Mouse (Mus musculus) olfactory bulb, adult 2 months (tissue): ENCODE measurements at regions not wholly inside any gene's neighbourhood (a gene's known extent, or its start where the extent isn't known, plus 50 kb on each side); places are given as distances from the start of the nearest gene placed in this dataset.

Experiments
- H3K27ac ChIP-seq: fragments of 200-500 bp; 2 replicates; pipeline ENCODE4 v1.5.1; 2012; ENCODE audit warnings: low read depth, low read length; ENCODE audit not compliant: insufficient read depth
- H3K4me1 ChIP-seq: fragments of 200-500 bp; 2 replicates; pipeline ENCODE4 v1.6.1; 2012; ENCODE audit warnings: low read length; ENCODE audit not compliant: control insufficient read depth, insufficient read depth
- H3K4me3 ChIP-seq: fragments of 200-500 bp; 2 replicates; pipeline ENCODE4 v1.5.1; 2012; ENCODE audit warnings: mild to moderate bottlenecking, low read depth, low read length, moderate library complexity; ENCODE audit not compliant: insufficient read depth
- CTCF ChIP-seq: fragments of 200-500 bp; IDR thresholded peaks from 2 replicates; pipeline ENCODE4 v1.5.1; 2012; ENCODE audit warnings: low read depth, mild to moderate bottlenecking, low read length, moderate library complexity; ENCODE audit not compliant: insufficient read depth
- POLR2A ChIP-seq: fragments of 200-500 bp; IDR thresholded peaks from 2 replicates; pipeline ENCODE4 v1.6.1; 2012; ENCODE audit warnings: mild to moderate bottlenecking, low read depth, low read length, moderate library complexity; ENCODE audit not compliant: insufficient read depth
- WGBS: fragments of 180-500 bp; shearing (Covaris S2); methylation state at CpG from one replicate; pipeline ENCODE4 v1.1.7; 2018; 5-methylcytosine and 5-hydroxymethylcytosine counted together

DNA sequence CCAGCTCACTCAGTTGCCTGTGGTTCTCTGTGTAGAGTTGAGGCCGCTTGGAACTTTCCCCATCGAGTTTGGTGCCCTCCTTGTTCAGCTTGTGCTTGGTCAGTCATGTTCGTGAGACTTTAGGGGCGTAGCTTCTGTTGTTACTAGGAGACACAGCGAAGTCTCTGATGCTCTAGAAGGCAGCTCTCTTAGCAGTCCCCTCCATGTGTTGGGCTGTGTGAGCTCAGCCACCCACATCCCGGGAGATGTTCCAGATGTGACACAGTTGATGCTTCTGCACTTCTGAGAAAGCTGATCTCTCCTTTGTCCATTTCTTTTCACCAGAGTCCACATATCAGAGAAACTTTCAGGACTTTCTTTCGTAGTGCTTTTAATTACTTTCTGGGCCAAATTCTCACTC, 158.1 kb downstream of the Dact1 start:
- 59% methylated on average over 7 of the region's 7 CpGs for WGBS
- Histone ChIP-seq H3K4me3 (no peak overlapping the region), H3K4me1 (no peaks in the 10 kb centered on the region), H3K27ac (no peak overlapping the region)
- TF ChIP-seq POLR2A (no peak), CTCF (no peak)

DNA sequence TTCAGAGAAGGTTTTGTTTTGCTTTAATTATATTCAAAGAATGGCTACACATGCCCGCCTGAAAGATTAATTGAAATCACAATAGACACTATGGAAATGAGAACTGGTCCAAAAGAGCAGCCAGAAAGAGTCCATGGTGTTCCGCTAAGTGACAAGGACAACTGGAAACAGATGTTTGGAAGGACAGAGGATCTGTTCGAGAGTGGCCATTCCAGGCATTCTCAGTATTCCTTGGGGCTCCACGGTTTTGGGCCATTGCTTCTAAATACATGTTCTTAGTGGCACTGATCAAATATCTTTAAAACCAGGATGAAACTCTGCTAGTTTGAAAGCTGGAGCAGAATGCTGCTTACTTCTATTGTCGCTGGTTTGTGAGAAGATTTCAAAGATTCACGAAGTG, 158.6 kb downstream of the Dact1 start:
- TF ChIP-seq CTCF (no peak), POLR2A (no peak)
- 38% methylated on average over 6 of the region's 6 CpGs for WGBS
- H3K27ac ChIP-seq = no peak overlapping the region
- H3K4me3 ChIP-seq = no peak overlapping the region
- H3K4me1 ChIP-seq = no peaks in the 10 kb centered on the region

DNA sequence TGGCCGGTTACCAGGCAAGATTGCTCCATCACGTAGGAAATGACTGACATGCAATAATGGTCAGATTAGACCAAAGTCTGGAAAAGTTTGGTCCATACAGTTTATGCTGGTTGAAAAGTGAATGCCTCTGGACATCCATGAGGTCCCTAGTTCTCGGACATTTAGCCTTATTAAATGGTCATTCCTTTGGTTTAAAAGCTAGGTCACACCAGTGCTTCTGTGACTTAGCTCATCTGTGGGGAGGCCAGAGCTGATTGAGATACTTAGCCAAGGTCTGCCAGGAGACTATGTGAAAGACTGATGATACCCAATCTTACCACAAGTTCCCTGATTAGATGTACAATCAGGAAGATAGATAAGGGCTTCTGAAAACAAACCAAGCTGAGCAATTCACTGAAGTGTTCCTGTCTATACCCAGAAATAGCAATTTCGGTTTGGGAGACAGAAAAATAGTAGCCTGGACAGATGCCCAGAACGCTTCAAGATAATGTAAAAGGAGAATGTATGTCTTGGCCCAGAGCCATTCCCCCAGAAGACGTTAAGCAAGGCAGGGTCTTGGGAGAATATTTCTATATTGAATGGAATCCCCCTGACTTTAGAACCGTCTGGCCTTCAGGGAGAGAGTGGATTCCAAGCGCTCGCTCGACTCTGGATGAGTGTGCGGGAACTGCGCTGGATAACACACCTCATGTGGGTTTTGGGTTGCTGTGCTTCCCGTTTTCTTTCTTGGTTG, 161.5 kb downstream of the Dact1 start:
- 84% methylated on average over 13 of the region's 13 CpGs for WGBS
- Histone ChIP-seq H3K27ac (no peak overlapping the region), H3K4me3 (no peak overlapping the region), H3K4me1 (no peaks in the 10 kb centered on the region)
- TF ChIP-seq POLR2A = no peak
- TF ChIP-seq CTCF = no peak

DNA sequence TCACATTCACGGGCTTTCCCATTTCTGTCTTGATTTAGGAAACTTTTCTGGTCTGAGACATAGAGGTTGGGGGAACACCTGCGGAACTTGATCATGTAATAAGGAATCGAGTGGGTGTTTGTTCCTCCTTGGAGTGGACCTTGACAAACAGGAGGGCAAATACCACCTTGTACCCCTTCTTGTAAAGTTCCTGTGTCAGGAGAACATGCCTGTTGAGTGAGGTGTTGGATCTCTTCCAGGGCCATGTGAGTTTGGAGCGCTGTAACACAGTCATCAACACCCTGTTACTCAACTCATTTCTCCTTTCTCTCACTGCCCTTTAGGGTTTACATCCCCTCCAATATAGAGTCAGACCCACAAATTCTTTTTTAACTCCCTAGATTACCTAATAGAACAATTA, 162.0 kb downstream of the Dact1 start:
- Histone ChIP-seq H3K27ac (no peak overlapping the region), H3K4me1 (no peaks in the 10 kb centered on the region), H3K4me3 (no peak overlapping the region)
- 96% methylated on average over 4 of the region's 4 CpGs for WGBS
- TF ChIP-seq CTCF (no peak), POLR2A (no peak)

DNA sequence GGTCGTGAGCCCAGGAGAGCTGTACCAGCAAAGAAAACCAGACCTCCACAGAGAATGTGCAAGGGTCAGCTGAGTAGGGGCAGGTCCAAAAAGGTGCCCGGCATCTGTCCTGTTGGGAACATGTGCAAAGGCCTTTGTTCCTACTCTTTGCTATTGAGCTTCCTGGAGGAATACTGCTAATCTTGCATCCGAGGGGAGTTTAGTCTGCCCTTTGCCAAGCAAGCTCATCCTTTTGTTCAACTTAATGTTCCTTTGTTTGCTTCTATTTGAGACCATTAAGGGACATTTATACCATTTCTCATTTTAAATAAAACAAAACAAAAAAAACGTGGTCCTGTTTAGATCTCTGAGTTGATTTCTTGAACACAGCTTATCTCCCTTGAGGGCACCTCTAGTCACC, 166.6 kb downstream of the Dact1 start:
- Histone ChIP-seq H3K4me1 (no peaks in the 10 kb centered on the region), H3K27ac (no peak overlapping the region), H3K4me3 (no peak overlapping the region)
- no peak for TF ChIP-seq POLR2A
- TF ChIP-seq CTCF = no peak
- WGBS = 78% methylated on average over 4 of the region's 4 CpGs

DNA sequence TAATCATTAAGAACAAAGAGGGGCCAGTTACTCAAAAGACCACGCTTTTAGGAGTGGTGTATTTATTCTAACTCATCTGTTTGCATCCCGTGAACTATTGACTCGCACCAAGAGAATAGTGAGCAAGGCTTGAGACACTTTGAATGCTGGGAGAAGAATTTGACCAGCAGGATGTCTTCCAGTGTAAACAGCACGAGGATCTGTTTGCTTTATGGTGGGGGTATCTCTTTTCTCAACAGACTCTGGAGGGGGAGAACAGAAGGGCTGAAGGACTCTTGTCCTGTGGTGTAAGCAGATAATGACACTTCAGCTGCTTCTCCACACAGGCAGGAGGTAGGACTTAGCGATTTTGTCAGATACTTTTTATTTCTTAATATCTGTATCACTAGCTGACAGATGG, 168.0 kb downstream of the Dact1 start:
- no peak for TF ChIP-seq CTCF
- TF ChIP-seq POLR2A = no peak
- WGBS = 60% methylated on average over 5 of the region's 5 CpGs

DNA sequence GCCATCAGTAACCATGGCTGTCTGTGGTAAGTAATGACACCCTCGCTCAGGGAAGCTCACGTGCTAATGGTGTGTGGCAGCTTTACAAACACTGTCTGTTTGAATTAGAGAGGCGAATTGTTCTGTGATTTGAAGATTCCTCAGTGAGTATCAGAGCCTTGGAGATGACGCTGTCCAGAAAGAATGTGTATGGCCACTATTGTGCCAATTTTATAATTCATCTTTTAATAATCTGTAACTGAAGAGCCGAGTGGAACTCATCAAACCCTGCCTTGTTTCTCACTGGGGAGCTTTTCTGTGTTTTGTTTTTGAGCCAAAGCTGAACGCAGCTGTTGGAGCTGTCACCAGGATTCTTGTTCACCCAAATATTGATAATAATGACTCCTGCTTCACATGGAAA, 171.7 kb downstream of the Dact1 start:
- H3K27ac ChIP-seq = no peak overlapping the region
- WGBS = 55% methylated on average over 6 of the region's 6 CpGs

More for the DNA sequence above, 168.0 kb downstream of the Dact1 start:
- Histone ChIP-seq H3K27ac (no peak overlapping the region), H3K4me1 (no peaks in the 10 kb centered on the region), H3K4me3 (no peak overlapping the region)

DNA sequence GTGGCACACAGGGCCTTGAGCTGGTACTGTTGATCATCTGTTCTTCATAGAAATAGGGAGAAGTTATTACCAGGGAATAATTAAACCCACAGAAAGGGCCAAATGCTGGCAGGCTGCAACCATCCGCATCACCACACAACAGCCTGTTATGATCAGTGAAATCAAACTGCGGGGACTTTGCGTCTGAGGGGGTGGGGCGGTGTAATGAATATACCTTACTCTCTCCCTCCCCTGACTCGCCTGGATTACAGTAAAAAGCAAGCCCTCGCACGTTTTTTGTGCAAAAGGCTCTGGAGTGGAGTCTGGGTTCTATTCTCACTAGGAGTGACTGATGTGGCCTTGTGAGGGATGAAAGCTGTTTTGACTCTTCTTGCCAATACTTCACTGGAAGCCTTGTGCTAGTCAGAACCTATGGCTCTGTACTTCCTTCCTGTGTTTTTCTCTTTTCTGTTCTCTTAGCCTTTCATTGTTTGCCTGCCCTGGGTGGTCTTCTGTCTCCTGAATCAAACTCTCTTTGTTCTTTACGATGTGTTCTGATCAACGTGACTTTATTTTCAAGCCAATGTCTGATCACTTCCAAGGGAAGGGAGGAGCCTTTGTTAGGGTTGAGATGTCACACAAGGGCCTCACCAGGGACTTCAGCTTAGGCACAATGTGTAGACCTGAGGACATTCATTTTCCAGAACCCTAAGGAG, 172.4 kb downstream of the Dact1 start:
- Histone ChIP-seq H3K27ac (0 out of 2 replicates have a peak overlapping the region, but pooled peaks have one; percentile 15), H3K4me3 (no peak overlapping the region), H3K4me1 (peaks cover 5% of the 10 kb centered on the region; the same call in 1 of the 2 replicates)
- TF ChIP-seq CTCF = no peak
- no peak for TF ChIP-seq POLR2A
- WGBS = 50% methylated on average over 9 of the region's 9 CpGs

More for the DNA sequence above, 171.7 kb downstream of the Dact1 start:
- Histone ChIP-seq H3K4me3 (no peak overlapping the region), H3K4me1 (peaks cover 5% of the 10 kb centered on the region; the same call in 1 of the 2 replicates)
- TF ChIP-seq CTCF = no peak
- no peak for TF ChIP-seq POLR2A

DNA sequence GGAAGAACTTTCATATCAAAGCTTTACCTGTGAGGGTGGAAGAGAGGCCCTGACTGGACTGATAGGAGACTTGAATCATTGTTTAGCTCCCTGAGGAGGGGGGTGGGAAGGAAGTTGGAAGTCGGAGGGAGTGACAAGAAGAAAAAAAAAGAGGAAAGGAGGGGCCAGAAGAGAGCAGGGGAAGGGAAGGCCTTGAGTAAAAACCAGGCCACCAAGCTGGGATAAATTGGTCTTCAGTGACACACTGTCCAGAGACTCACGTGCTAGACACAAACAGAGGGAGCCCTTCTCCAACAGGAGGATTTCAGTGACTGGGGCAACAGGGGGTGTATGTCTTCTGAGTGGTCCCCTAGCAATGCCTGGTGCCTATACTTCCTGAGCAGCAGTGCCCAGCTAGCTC, 172.9 kb downstream of the Dact1 start:
- Histone ChIP-seq H3K4me3 (no peak overlapping the region), H3K27ac (0 out of 2 replicates have a peak overlapping the region, but pooled peaks have one; percentile 15), H3K4me1 (peaks cover 5% of the 10 kb centered on the region; the same call in 1 of the 2 replicates)
- TF ChIP-seq CTCF (no peak), POLR2A (no peak)
- 49% methylated on average over 2 of the region's 2 CpGs for WGBS
